Mouse (Mus musculus): Measurements from ENCODE around the gene Macrod2.

DNA sequence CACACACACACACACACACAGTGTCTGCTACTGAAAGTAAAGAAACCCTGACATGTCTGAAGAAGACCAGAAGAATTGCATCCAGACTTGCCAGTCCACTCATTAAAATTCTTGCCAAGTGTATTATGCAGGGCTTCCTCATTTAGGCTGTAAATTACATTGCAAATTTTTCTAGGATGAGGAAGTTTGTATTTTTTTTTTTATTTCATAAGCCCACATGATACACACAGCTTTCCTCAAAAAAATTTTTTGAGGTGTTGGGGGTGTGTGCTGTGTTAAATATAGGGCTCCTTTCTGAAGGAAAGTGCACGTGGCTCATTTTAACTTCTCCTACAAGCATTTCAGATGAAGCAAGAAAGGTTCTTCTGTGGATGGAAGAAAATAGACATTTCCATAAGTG, 613.3 kb downstream of the Macrod2 start:
- TF ChIP-seq POLR2A (IDR thresholded peaks at IDR 0.05; ENCODE audit: borderline replicate concordance, insufficient read depth, low read length): no peak
- TF ChIP-seq CTCF (IDR thresholded peaks at IDR 0.05; ENCODE audit: borderline replicate concordance, insufficient read depth, low read depth, low read length): no peak

All from cerebellum, adult 2 months (tissue).